Mouse (Mus musculus): ENCODE measurements around the gene Olfr801.

Olfr801 gene

GRCm38 (mm10) chr10:129673765-129674164 lies at the start of gene Olfr801:
TSS of gene Olfr801 (minus strand) at chr10:129673865.
- DNase-seq (ENCODE audit: low spot score in 2 of 2): no peak

GRCm38 (mm10) chr10:129702910-129703309 lies 29.2 kb upstream of the Olfr801 start, which contains the start of gene Olfr804:
TSS of gene Olfr804 (plus strand) at chr10:129703210.
- DNase-seq (ENCODE audit: low spot score in 2 of 2): no peak

DNA sequence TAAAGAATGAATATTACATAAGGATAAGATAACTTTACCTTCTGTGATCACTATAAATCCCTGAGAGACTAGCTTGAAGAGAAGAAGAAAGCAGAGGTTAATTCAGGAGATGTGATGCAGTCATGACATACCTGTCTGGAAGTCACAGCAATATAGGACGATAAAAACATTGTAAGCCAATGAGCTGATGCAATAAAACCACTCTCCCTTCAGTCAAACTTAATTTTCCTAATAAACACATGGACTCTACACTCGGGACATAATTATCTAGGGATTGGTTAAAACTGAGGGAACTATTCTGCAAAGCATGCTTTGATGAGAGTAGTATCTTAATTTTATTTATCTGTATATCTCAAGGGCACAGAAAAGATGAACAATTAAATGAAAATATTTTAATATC lies 20.5 kb upstream of the Olfr801 start, which contains the start of gene Olfr803:
Olfr803 (minus strand) TSS at position 101 of the 400 bp plus-strand sequence.
- DNase-seq (ENCODE audit: low spot score in 2 of 2): no peak

GRCm38 (mm10) chr10:129688069-129688468 lies 14.4 kb upstream of the Olfr801 start, which contains the start of gene Olfr802:
TSS of gene Olfr802 (minus strand) at chr10:129688169.
- no peak for DNase-seq (ENCODE audit: low spot score in 2 of 2)

GRCm38 (mm10) chr10:129657394-129657793 lies 16.3 kb downstream of the Olfr801 start, which contains the start of gene Olfr800:
TSS of gene Olfr800 (plus strand) at chr10:129657694.
- DNase-seq (ENCODE audit: low spot score in 2 of 2): no peak

GRCm38 (mm10) chr10:129651763-129652162 lies 21.9 kb downstream of the Olfr801 start:
- DNase-seq (ENCODE audit: low spot score in 2 of 2): no peak

DNA sequence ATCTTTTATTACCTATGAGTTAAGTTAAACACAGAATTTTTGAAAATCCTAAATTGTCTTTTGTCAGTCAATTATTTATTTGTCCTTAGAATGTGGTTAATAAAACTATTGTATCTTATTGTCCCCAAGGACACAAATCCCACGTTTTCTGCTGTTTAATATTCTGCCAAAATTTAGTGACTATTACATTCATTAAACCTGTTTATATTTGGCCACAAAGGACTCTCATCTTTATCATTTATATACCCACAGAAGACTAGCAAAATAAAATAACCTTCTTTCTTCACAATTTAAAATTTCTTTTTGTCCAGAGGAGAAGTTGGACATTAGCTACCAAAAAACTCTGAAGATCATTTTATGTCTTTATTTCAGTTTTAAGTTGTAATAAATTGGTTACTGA lies 36.5 kb downstream of the Olfr801 start, which contains the start of gene Olfr799:
Olfr799 (plus strand) TSS at position 301 of the 400 bp plus-strand sequence.
- DNase-seq (ENCODE audit: low spot score in 2 of 2): no peak

DNA sequence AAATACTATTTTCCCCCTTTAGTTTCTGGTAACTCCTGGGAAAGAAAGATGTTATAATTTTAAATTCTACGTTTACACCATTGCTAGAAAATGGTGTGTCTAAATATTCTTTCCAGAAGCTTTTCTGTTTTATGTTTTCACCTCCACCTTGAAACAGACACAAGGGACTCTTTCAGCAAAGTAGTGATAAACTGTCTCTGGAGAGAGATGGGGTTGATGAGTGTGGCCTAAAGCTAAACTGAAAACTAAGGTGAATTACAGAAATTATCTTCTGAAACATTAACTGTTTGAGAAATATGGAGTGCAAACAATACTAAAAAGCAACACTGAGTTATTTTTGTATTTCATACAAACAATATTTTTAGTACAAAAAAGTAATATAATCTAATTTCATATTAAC lies 45.8 kb downstream of the Olfr801 start, which contains the start of gene Olfr798:
Olfr798 (minus strand) TSS at position 101 of the 400 bp plus-strand sequence.
- DNase-seq (ENCODE audit: low spot score in 2 of 2): no peak

GRCm38 (mm10) chr10:129623251-129623650 lies 50.4 kb downstream of the Olfr801 start:
- DNase-seq (ENCODE audit: low spot score in 2 of 2): no peak

DNA sequence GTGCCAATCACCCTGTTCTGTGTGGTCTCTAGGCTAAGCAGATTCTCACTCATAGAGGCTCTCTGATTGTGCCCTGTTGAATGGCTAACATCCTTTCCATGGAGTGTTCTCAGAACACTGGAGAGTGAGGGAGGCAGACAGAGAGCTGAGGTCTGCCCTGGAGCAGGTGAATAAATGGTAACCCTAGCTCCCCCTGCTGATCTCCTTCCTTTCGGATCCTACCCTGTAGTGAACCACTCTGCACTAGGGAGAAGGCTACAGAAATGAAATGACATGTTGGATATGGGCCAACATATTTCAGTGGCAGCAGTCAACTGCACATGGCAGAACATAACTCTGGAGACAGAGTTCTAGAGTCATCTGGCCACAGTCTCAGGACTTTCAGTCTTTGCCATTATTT lies 51.9 kb downstream of the Olfr801 start:
- no peak for DNase-seq (ENCODE audit: low spot score in 2 of 2)

Measured in frontal cortex, postnatal 10 days (tissue).